Mouse (Mus musculus) testis, adult 2 months (tissue): ENCODE data around the gene Cdkn2aipnl.

Experiments used
- CTCF ChIP-seq: fragments of 200-500 bp; IDR thresholded peaks from 2 replicates; pipeline ENCODE4 v1.5.1; 2012; ENCODE audit warnings: low read depth, mild to moderate bottlenecking, inconsistent platforms, low read length, moderate library complexity; ENCODE audit not compliant: control insufficient read depth, insufficient read depth, insufficient replicate concordance
- POLR2A ChIP-seq: fragments of 200-500 bp; IDR thresholded peaks from 2 replicates; pipeline ENCODE4 v1.6.1; 2012; ENCODE audit warnings: low read depth, mild to moderate bottlenecking, inconsistent platforms, low read length, moderate library complexity; ENCODE audit not compliant: control insufficient read depth

DNA sequence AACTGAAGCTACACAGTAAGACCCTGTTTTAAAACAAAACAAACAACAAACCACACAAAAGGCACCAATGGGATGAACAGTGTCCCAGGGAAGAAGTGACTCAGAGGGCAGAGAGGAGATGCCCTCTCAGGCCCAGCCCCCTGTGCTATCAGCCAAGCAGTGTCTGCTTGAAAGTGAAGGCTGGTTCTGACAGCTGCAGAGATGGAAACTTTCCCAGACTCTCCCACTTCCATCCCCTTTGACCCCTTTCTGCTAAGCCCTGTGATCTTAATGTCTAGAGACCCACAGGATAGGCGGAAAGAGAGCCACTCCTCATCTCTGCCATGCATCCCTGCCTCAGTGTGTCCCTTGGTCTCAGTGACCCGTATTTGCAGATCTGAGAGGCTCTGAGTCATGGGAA, 49.5 kb upstream of the Cdkn2aipnl start:
- TF ChIP-seq POLR2A, result no peak
- TF ChIP-seq CTCF, result no peak
